Comparison of ENCODE assay signal across 19 mouse cellular contexts in the genomic region with DNA sequence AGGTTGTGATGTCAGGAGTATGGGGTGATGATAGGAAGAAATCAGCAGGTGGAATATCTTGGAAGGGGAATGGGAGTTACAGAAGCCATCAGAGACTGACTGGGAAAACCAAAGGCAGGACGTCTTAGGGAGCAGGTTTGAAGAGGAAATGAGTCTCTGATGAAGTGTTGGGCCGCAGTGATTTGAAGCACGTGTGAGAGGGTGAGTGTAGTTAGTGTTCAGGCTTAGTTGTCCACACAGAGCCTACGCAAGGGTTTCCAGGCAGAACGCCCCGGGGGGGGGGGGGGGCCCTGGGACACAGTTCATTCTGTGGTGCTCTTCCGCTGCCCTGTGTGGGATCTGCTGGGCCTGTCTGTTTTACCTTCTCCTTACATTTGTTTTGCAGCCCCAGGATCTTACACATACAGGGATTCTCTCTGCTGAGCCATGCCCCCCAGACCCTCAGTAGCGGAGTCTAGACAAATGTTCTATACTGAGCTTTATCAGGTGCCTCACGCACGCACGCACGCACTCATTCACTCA. TPM values are rescaled to one million over a fixed set of nuclear protein-coding genes. Genes with fewer than 3 reads are reported as not detected.
A peak's percentile ranks its signal among the peaks of the same experiment; 100 is the strongest.
DNase-seq lines count a peak whose midpoint lies in the region; ATAC-seq and TF ChIP-seq lines count a peak whose summit lies in the region.
"Had no signal": no experiment of that assay in that cellular context is flagged by ENCODE, and none has a peak within 500 bp of the region (broad histone marks: within the 10 kb centered on the region; RNA-seq: fewer than 3 reads in every experiment).

No protein-coding gene starts in this region.

- no peak for ATAC-seq in forebrain, embryonic 13.5 days
- no peak for ATAC-seq in forebrain, embryonic 15.5 days (replicated peaks)
- ATAC-seq in midbrain, embryonic 16.5 days, result no peak
- no peak for ATAC-seq in limb, embryonic 14.5 days (ENCODE audit: low FRiP score, low read depth)

- TF ChIP-seq POLR2A in brain, embryonic 14.5 days (IDR thresholded peaks at IDR 0.05; ENCODE audit: borderline replicate concordance, extremely low read depth, insufficient read depth, insufficient read length, poor library complexity, severe bottlenecking), result no peak
- TF ChIP-seq POLR2A in limb, embryonic 14.5 days (IDR thresholded peaks at IDR 0.05; ENCODE audit: borderline replicate concordance, extremely low read depth, insufficient read depth, insufficient read length), result no peak

- H3K4me2 ChIP-seq in forebrain, embryonic 13.5 days, result no peak overlapping the region
- H3K4me2 ChIP-seq in forebrain, embryonic 15.5 days (replicated peaks), result no peak overlapping the region
- no peak overlapping the region for H3K4me2 ChIP-seq in midbrain, embryonic 16.5 days (ENCODE audit: low read length)
- no peak overlapping the region for H3K4me2 ChIP-seq in limb, embryonic 14.5 days (replicated peaks; ENCODE audit: low read depth, low read length, severe bottlenecking)
- H3K4me2 ChIP-seq: embryonic facial prominence, embryonic 13.5 days; hindbrain, embryonic 12.5 days; lung, embryonic 15.5 days had no signal

- H3K27ac ChIP-seq in forebrain, embryonic 13.5 days, result peak overlapping the region; percentile 25; the same call in 1 of the 2 replicates
- H3K27ac ChIP-seq in forebrain, embryonic 15.5 days (replicated peaks), result no peak overlapping the region
- H3K27ac ChIP-seq in midbrain, embryonic 10.5 days (replicated peaks), result no peak overlapping the region
- H3K27ac ChIP-seq in midbrain, embryonic 16.5 days (ENCODE audit: low read length), result no peak overlapping the region
- 0 out of 2 replicates have a peak overlapping the region, but pooled peaks have one; percentile 19 for H3K27ac ChIP-seq in limb, embryonic 14.5 days (replicated peaks; ENCODE audit: low read depth, low read length)
- H3K27ac ChIP-seq: embryonic facial prominence, embryonic 13.5 days; hindbrain, embryonic 12.5 days; left cerebral cortex, adult 2 months; lung, embryonic 15.5 days had no signal

- no peak for TF ChIP-seq CTCF in brain, embryonic 14.5 days (IDR thresholded peaks at IDR 0.05; ENCODE audit: borderline replicate concordance, extremely low read depth, insufficient read depth, insufficient read length)

- no peaks in the 10 kb centered on the region for H3K9me3 ChIP-seq in forebrain, embryonic 13.5 days (replicated peaks)
- H3K9me3 ChIP-seq in forebrain, embryonic 15.5 days, result no peaks in the 10 kb centered on the region
- 0 out of 2 replicates have a peak, but pooled peaks cover 4% of the 10 kb centered on the region for H3K9me3 ChIP-seq in midbrain, embryonic 10.5 days (replicated peaks)
- no peaks in the 10 kb centered on the region for H3K9me3 ChIP-seq in midbrain, embryonic 16.5 days (replicated peaks; ENCODE audit: control insufficient read depth, low read length, poor library complexity, severe bottlenecking)
- H3K9me3 ChIP-seq in limb, embryonic 14.5 days (ENCODE audit: control insufficient read depth, low read length), result no peaks in the 10 kb centered on the region
- H3K9me3 ChIP-seq: embryonic facial prominence, embryonic 13.5 days; hindbrain, embryonic 12.5 days; lung, embryonic 15.5 days had no signal

- peak; percentile 19 for DNase-seq in midbrain, embryonic 10.5 days (ENCODE audit: low spot score)
- DNase-seq in brain, embryonic 14.5 days (ENCODE audit: low read depth), result peak; percentile 12
- no peak for DNase-seq in limb, embryonic 14.5 days (ENCODE audit: low spot score)
- no peak for DNase-seq in adrenal gland, adult (ENCODE audit: inconsistent age in 2 of 2, low spot score in 1 of 2)
- no peak for DNase-seq in left cerebral cortex, postnatal 10 days (ENCODE audit: extremely low spot score in 1 of 2, low spot score in 2 of 2)
- DNase-seq: adrenal gland, postnatal 10 days; cerebellum, postnatal 10 days; kidney, adult 8-10 months had no signal

- intact Hi-C loops in left cerebral cortex, postnatal 10 days (cut with DNase I), result no loop called here

- H3K36me3 ChIP-seq in forebrain, embryonic 13.5 days (ENCODE audit: poor library complexity, severe bottlenecking), result no peaks in the 10 kb centered on the region; the same call in 1 of the 2 replicates
- H3K36me3 ChIP-seq in forebrain, embryonic 15.5 days, result no peaks in the 10 kb centered on the region
- H3K36me3 ChIP-seq in midbrain, embryonic 10.5 days, result peaks cover 7% of the 10 kb centered on the region
- H3K36me3 ChIP-seq in midbrain, embryonic 16.5 days (ENCODE audit: control insufficient read depth, insufficient read depth, low read length), result peaks cover 3% of the 10 kb centered on the region; the same call in 1 of the 2 replicates
- 0 out of 2 replicates have a peak, but pooled peaks cover 4% of the 10 kb centered on the region for H3K36me3 ChIP-seq in limb, embryonic 14.5 days (ENCODE audit: control insufficient read depth, insufficient read depth, low read length)
- H3K36me3 ChIP-seq: hindbrain, embryonic 12.5 days had no signal

- no peak overlapping the region for H3K9ac ChIP-seq in forebrain, embryonic 13.5 days
- no peak overlapping the region for H3K9ac ChIP-seq in forebrain, embryonic 15.5 days (replicated peaks)
- H3K9ac ChIP-seq in midbrain, embryonic 16.5 days (ENCODE audit: low read depth, low read length), result no peak overlapping the region
- no peak overlapping the region for H3K9ac ChIP-seq in limb, embryonic 14.5 days (ENCODE audit: low read depth, low read length, severe bottlenecking)
- H3K9ac ChIP-seq: embryonic facial prominence, embryonic 13.5 days; hindbrain, embryonic 12.5 days; lung, embryonic 15.5 days had no signal

- no peaks in the 10 kb centered on the region for H3K27me3 ChIP-seq in forebrain, embryonic 13.5 days
- H3K27me3 ChIP-seq in forebrain, embryonic 15.5 days, result no peaks in the 10 kb centered on the region
- no peaks in the 10 kb centered on the region for H3K27me3 ChIP-seq in midbrain, embryonic 10.5 days (ENCODE audit: low read depth, poor library complexity, severe bottlenecking)
- no peaks in the 10 kb centered on the region for H3K27me3 ChIP-seq in midbrain, embryonic 16.5 days (ENCODE audit: control insufficient read depth, insufficient read depth, low read depth, low read length)
- H3K27me3 ChIP-seq in limb, embryonic 14.5 days (ENCODE audit: control insufficient read depth, insufficient read depth, low read length), result no peaks in the 10 kb centered on the region
- H3K27me3 ChIP-seq: embryonic facial prominence, embryonic 13.5 days; hindbrain, embryonic 12.5 days; lung, embryonic 15.5 days had no signal

- peaks cover 7% of the 10 kb centered on the region for H3K4me1 ChIP-seq in forebrain, embryonic 13.5 days
- H3K4me1 ChIP-seq in forebrain, embryonic 15.5 days, result peaks cover 5% of the 10 kb centered on the region
- H3K4me1 ChIP-seq in midbrain, embryonic 10.5 days, result peaks cover 6% of the 10 kb centered on the region
- peaks cover 4% of the 10 kb centered on the region; the same call in 1 of the 2 replicates for H3K4me1 ChIP-seq in midbrain, embryonic 16.5 days (ENCODE audit: control insufficient read depth, insufficient read depth, low read length)
- peaks cover 5% of the 10 kb centered on the region; the same call in 1 of the 2 replicates for H3K4me1 ChIP-seq in limb, embryonic 14.5 days (ENCODE audit: control insufficient read depth, insufficient read depth, low read length)

- H3K4me3 ChIP-seq in forebrain, embryonic 13.5 days, result no peak overlapping the region
- no peak overlapping the region for H3K4me3 ChIP-seq in forebrain, embryonic 15.5 days
- no peak overlapping the region for H3K4me3 ChIP-seq in midbrain, embryonic 10.5 days
- H3K4me3 ChIP-seq in midbrain, embryonic 16.5 days (ENCODE audit: low read depth, low read length), result no peak overlapping the region
- H3K4me3 ChIP-seq in limb, embryonic 14.5 days (replicated peaks; ENCODE audit: low read length), result no peak overlapping the region
- H3K4me3 ChIP-seq: embryonic facial prominence, embryonic 13.5 days; hindbrain, embryonic 12.5 days; left cerebral cortex, adult 2 months; lung, embryonic 15.5 days; myocyte had no signal

- WGBS in forebrain, embryonic 13.5 days, result 78% methylated on average over 12 of the region's 12 CpGs
- WGBS in forebrain, embryonic 15.5 days, result 80% methylated on average over 12 of the region's 12 CpGs
- 86% methylated on average over 12 of the region's 12 CpGs for WGBS in midbrain, embryonic 10.5 days
- 86% methylated on average over 12 of the region's 12 CpGs for WGBS in midbrain, embryonic 16.5 days
- WGBS in limb, embryonic 14.5 days, result 57% methylated on average over 11 of the region's 12 CpGs

RNA-seq across cellular contexts. Expression of a gene that starts 5.8 kb away (rescaled TPM):
- 3.7 and 4.3 TPM in 2 replicates for polyA plus RNA-seq in forebrain, embryonic 13.5 days (2015; fragmentation: Nextera tagmentation; extraction: Ambion mirVana)
- polyA plus RNA-seq in forebrain, embryonic 15.5 days (2015; fragmentation: Nextera tagmentation; extraction: Ambion mirVana), result 4.8 and 5.7 TPM in 2 replicates
- polyA plus RNA-seq in midbrain, embryonic 10.5 days (2016; fragmentation: Nextera tagmentation; extraction: Ambion mirVana), result 4.4 and 5.1 TPM in 2 replicates
- polyA plus RNA-seq in midbrain, embryonic 16.5 days (2015; fragmentation: Nextera tagmentation; extraction: Ambion mirVana), result 6.3 and 6.9 TPM in 2 replicates
- 19.1 and 23.3 TPM in 2 replicates for polyA plus RNA-seq in brain, embryonic 14.5 days (2012; rRNA removed)
- 17.1 and 22.7 TPM in 2 replicates for polyA plus RNA-seq in limb, embryonic 14.5 days (2012; rRNA removed)
- polyA plus RNA-seq in limb, embryonic 14.5 days (2014; fragmentation: Nextera tagmentation; extraction: Ambion mirVana), result 3.5 and 4.7 TPM in 2 replicates
- 10 to 100 TPM; 17.9 to 22.8 TPM for total RNA-seq in left cerebral cortex, postnatal 10 days (2021)

RNA-seq across cellular contexts. Expression of a gene that starts 6.0 kb away (rescaled TPM):
- 0.62 and 0.92 TPM in 2 replicates for polyA plus RNA-seq in forebrain, embryonic 13.5 days (2015; fragmentation: Nextera tagmentation; extraction: Ambion mirVana)
- polyA plus RNA-seq in forebrain, embryonic 15.5 days (2015; fragmentation: Nextera tagmentation; extraction: Ambion mirVana), result 0.33 TPM in 1 of 2 replicates, not detected in the other
- polyA plus RNA-seq in midbrain, embryonic 10.5 days (2016; fragmentation: Nextera tagmentation; extraction: Ambion mirVana), result 1.5 and 1.7 TPM in 2 replicates
- polyA plus RNA-seq in midbrain, embryonic 16.5 days (2015; fragmentation: Nextera tagmentation; extraction: Ambion mirVana), result not detected in 2 replicates
- polyA plus RNA-seq in brain, embryonic 14.5 days (2012; rRNA removed), result 0.30 and 0.41 TPM in 2 replicates
- 0.49 and 0.83 TPM in 2 replicates for polyA plus RNA-seq in limb, embryonic 14.5 days (2012; rRNA removed)
- polyA plus RNA-seq in limb, embryonic 14.5 days (2014; fragmentation: Nextera tagmentation; extraction: Ambion mirVana), result 0.53 and 0.99 TPM in 2 replicates
- total RNA-seq in left cerebral cortex, postnatal 10 days (2021), result not detected
- total RNA-seq: ES-E14; layer of hippocampus, adult 18-20 months; left cerebral cortex, adult 2 months; liver, adult 2 months had no signal
- polyA plus RNA-seq: liver, adult 2 months had no signal

RNA-seq across cellular contexts. Expression of a gene that starts 18.7 kb away (rescaled TPM):
- polyA plus RNA-seq in forebrain, embryonic 13.5 days (2015; fragmentation: Nextera tagmentation; extraction: Ambion mirVana), result 13.2 and 16.6 TPM in 2 replicates
- 17.2 and 18.5 TPM in 2 replicates for polyA plus RNA-seq in forebrain, embryonic 15.5 days (2015; fragmentation: Nextera tagmentation; extraction: Ambion mirVana)
- polyA plus RNA-seq in midbrain, embryonic 10.5 days (2016; fragmentation: Nextera tagmentation; extraction: Ambion mirVana), result 17.7 and 28.2 TPM in 2 replicates
- polyA plus RNA-seq in midbrain, embryonic 16.5 days (2015; fragmentation: Nextera tagmentation; extraction: Ambion mirVana), result 18.3 and 19.9 TPM in 2 replicates
- 27.7 and 27.8 TPM in 2 replicates for polyA plus RNA-seq in brain, embryonic 14.5 days (2012; rRNA removed)
- polyA plus RNA-seq in limb, embryonic 14.5 days (2012; rRNA removed), result 201 and 274 TPM in 2 replicates
- polyA plus RNA-seq in limb, embryonic 14.5 days (2014; fragmentation: Nextera tagmentation; extraction: Ambion mirVana), result 318 and 324 TPM in 2 replicates
- 1 to 10 TPM; 4.6 to 6.7 TPM for total RNA-seq in left cerebral cortex, postnatal 10 days (2021)

RNA-seq across cellular contexts. Expression of a gene that starts 21.3 kb away (rescaled TPM):
- polyA plus RNA-seq in forebrain, embryonic 13.5 days (2015; fragmentation: Nextera tagmentation; extraction: Ambion mirVana), result 2.5 and 3.5 TPM in 2 replicates
- 2.5 and 4.9 TPM in 2 replicates for polyA plus RNA-seq in forebrain, embryonic 15.5 days (2015; fragmentation: Nextera tagmentation; extraction: Ambion mirVana)
- 4.8 and 5.3 TPM in 2 replicates for polyA plus RNA-seq in midbrain, embryonic 10.5 days (2016; fragmentation: Nextera tagmentation; extraction: Ambion mirVana)
- polyA plus RNA-seq in midbrain, embryonic 16.5 days (2015; fragmentation: Nextera tagmentation; extraction: Ambion mirVana), result 6.4 and 7.9 TPM in 2 replicates
- polyA plus RNA-seq in brain, embryonic 14.5 days (2012; rRNA removed), result 5.8 and 7.6 TPM in 2 replicates
- 7.1 and 7.9 TPM in 2 replicates for polyA plus RNA-seq in limb, embryonic 14.5 days (2012; rRNA removed)
- polyA plus RNA-seq in limb, embryonic 14.5 days (2014; fragmentation: Nextera tagmentation; extraction: Ambion mirVana), result 2.5 and 3.1 TPM in 2 replicates
- total RNA-seq in left cerebral cortex, postnatal 10 days (2021), result 1 to 10 TPM; 1.4 to 1.5 TPM

RNA-seq across cellular contexts. Expression of a gene that starts 24.4 kb away (rescaled TPM):
- polyA plus RNA-seq in forebrain, embryonic 13.5 days (2015; fragmentation: Nextera tagmentation; extraction: Ambion mirVana), result 0.48 TPM in 2 replicates
- polyA plus RNA-seq in forebrain, embryonic 15.5 days (2015; fragmentation: Nextera tagmentation; extraction: Ambion mirVana), result 0.84 and 0.92 TPM in 2 replicates
- polyA plus RNA-seq in midbrain, embryonic 10.5 days (2016; fragmentation: Nextera tagmentation; extraction: Ambion mirVana), result 0.16 and 0.34 TPM in 2 replicates
- polyA plus RNA-seq in midbrain, embryonic 16.5 days (2015; fragmentation: Nextera tagmentation; extraction: Ambion mirVana), result 3.4 and 4.8 TPM in 2 replicates
- 13.2 and 31.1 TPM in 2 replicates for polyA plus RNA-seq in brain, embryonic 14.5 days (2012; rRNA removed)
- 4.9 and 7.4 TPM in 2 replicates for polyA plus RNA-seq in limb, embryonic 14.5 days (2012; rRNA removed)
- 0.59 and 0.61 TPM in 2 replicates for polyA plus RNA-seq in limb, embryonic 14.5 days (2014; fragmentation: Nextera tagmentation; extraction: Ambion mirVana)
- 10 to 100 TPM; 35.6 to 36.4 TPM for total RNA-seq in left cerebral cortex, postnatal 10 days (2021)

Comparison
In these comparisons a context has a peak if more than half of its experiments do, and no peak if none do; other contexts are left out.
1. H3K27ac ChIP-seq: peak in forebrain, embryonic 13.5 days (single experiment) and limb, embryonic 14.5 days (single experiment); none in forebrain, embryonic 15.5 days (single experiment), midbrain, embryonic 10.5 days (single experiment) and midbrain, embryonic 16.5 days (single experiment).
2. DNase-seq: peak in midbrain, embryonic 10.5 days (single experiment) and brain, embryonic 14.5 days (single experiment); none in limb, embryonic 14.5 days (single experiment), adrenal gland, adult (0 of 2) and left cerebral cortex, postnatal 10 days (0 of 2).